Mouse (Mus musculus): ENCODE data around the gene Kcnj6. TPM values are rescaled to one million over a fixed set of nuclear protein-coding genes. Genes with fewer than 3 reads are reported as not detected.

Gene Kcnj6
- not detected in 2 replicates for polyA plus RNA-seq (2011; ENCODE audit: insufficient read depth, insufficient read length, low replicate concordance, missing spikeins)

- no peak for TF ChIP-seq CTCF (IDR thresholded peaks at IDR 0.05; ENCODE audit: control insufficient read depth, insufficient read depth, low read length)
- TF ChIP-seq POLR2A (IDR thresholded peaks at IDR 0.05; ENCODE audit: borderline replicate concordance, control insufficient read depth, low read depth, low read length), result no peak
- WGBS, result 3% methylated on average over 43 of the region's 43 CpGs
These were observed at the start of gene Kcnj6 for GRCm38 (mm10) chr16:94997340-94997849. TSS of gene Kcnj6 (minus strand) at chr16:94997701.

GRCm38 (mm10) chr16:95009937-95010336 is 12.4 kb upstream of the Kcnj6 start:
- Histone ChIP-seq H3K27ac (ENCODE audit: control insufficient read depth, insufficient read depth, low read depth, low read length, poor library complexity) (no peak overlapping the region), H3K4me1 (ENCODE audit: control insufficient read depth, insufficient read depth, low read length) (peaks cover 2% of the 10 kb centered on the region), H3K4me3 (replicated peaks; ENCODE audit: control insufficient read depth, low read depth, low read length) (no peak overlapping the region)
- WGBS, result 14% methylated on average over 3 of the region's 3 CpGs
- no peak for TF ChIP-seq CTCF (IDR thresholded peaks at IDR 0.05; ENCODE audit: control insufficient read depth, insufficient read depth, low read length)
- no peak for TF ChIP-seq POLR2A (IDR thresholded peaks at IDR 0.05; ENCODE audit: borderline replicate concordance, control insufficient read depth, low read depth, low read length)

More at GRCm38 (mm10) chr16:94997340-94997849, at the start of gene Kcnj6:
- H3K27ac ChIP-seq (ENCODE audit: control insufficient read depth, insufficient read depth, low read depth, low read length, poor library complexity), result no peak within 1 kb of the TSS
- no peaks in the 10 kb centered on the region for H3K4me1 ChIP-seq (ENCODE audit: control insufficient read depth, insufficient read depth, low read length)
- no peak within 1 kb of the TSS for H3K4me3 ChIP-seq (replicated peaks; ENCODE audit: control insufficient read depth, low read depth, low read length)

DNA sequence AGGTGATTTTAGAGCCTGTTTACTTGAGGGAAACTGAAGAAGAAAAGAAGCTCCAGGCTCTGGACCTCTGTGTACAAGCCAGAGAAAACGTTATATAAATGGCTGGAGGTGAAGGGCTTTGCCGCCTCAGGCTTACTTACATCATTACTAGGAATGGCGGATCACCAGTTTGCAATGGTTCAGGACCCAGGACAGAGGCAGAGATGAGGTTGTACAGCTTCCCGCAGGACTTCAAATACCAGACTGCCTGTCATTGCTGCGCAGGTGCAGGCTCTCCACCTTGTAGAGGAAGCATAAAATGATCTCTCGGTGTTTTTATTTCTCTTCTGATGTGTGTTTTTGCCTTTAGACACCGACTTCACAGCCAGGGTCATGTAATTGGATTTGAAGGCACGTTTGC is 7.1 kb upstream of the Kcnj6 start:
- 36% methylated on average over 8 of the region's 8 CpGs for WGBS
- H3K27ac ChIP-seq (ENCODE audit: control insufficient read depth, insufficient read depth, low read depth, low read length, poor library complexity), result no peak overlapping the region
- TF ChIP-seq CTCF (IDR thresholded peaks at IDR 0.05; ENCODE audit: control insufficient read depth, insufficient read depth, low read length), result no peak
- no peak for TF ChIP-seq POLR2A (IDR thresholded peaks at IDR 0.05; ENCODE audit: borderline replicate concordance, control insufficient read depth, low read depth, low read length)
- peaks cover 2% of the 10 kb centered on the region for H3K4me1 ChIP-seq (ENCODE audit: control insufficient read depth, insufficient read depth, low read length)
- no peak overlapping the region for H3K4me3 ChIP-seq (replicated peaks; ENCODE audit: control insufficient read depth, low read depth, low read length)

- no peak for TF ChIP-seq CTCF (IDR thresholded peaks at IDR 0.05; ENCODE audit: control insufficient read depth, insufficient read depth, low read length)
- no peak for TF ChIP-seq POLR2A (IDR thresholded peaks at IDR 0.05; ENCODE audit: borderline replicate concordance, control insufficient read depth, low read depth, low read length)
- WGBS, result 74% methylated on average over 5 of the region's 5 CpGs
- H3K4me3 ChIP-seq (replicated peaks; ENCODE audit: control insufficient read depth, low read depth, low read length), result no peak overlapping the region
- H3K27ac ChIP-seq (ENCODE audit: control insufficient read depth, insufficient read depth, low read depth, low read length, poor library complexity), result no peak overlapping the region
- H3K4me1 ChIP-seq (ENCODE audit: control insufficient read depth, insufficient read depth, low read length), result no peaks in the 10 kb centered on the region
These were observed 2.0 kb upstream of the Kcnj6 start for GRCm38 (mm10) chr16:94999551-94999950.

- no peak overlapping the region for H3K4me3 ChIP-seq (replicated peaks; ENCODE audit: control insufficient read depth, low read depth, low read length)
- no peaks in the 10 kb centered on the region for H3K4me1 ChIP-seq (ENCODE audit: control insufficient read depth, insufficient read depth, low read length)
- no peak for TF ChIP-seq CTCF (IDR thresholded peaks at IDR 0.05; ENCODE audit: control insufficient read depth, insufficient read depth, low read length)
- TF ChIP-seq POLR2A (IDR thresholded peaks at IDR 0.05; ENCODE audit: borderline replicate concordance, control insufficient read depth, low read depth, low read length), result no peak
- WGBS, result 75% methylated on average over 3 of the region's 3 CpGs
- H3K27ac ChIP-seq (ENCODE audit: control insufficient read depth, insufficient read depth, low read depth, low read length, poor library complexity), result no peak overlapping the region
These were observed 1.5 kb upstream of the Kcnj6 start for GRCm38 (mm10) chr16:94999019-94999418.

GRCm38 (mm10) chr16:94996791-94997281 is 665 bp downstream of the Kcnj6 start:
- H3K27ac ChIP-seq (ENCODE audit: control insufficient read depth, insufficient read depth, low read depth, low read length, poor library complexity), result no peak overlapping the region
- WGBS, result 14% methylated on average over 16 of the region's 16 CpGs
- TF ChIP-seq CTCF (IDR thresholded peaks at IDR 0.05; ENCODE audit: control insufficient read depth, insufficient read depth, low read length) (no peak), POLR2A (IDR thresholded peaks at IDR 0.05; ENCODE audit: borderline replicate concordance, control insufficient read depth, low read depth, low read length) (no peak)
- no peaks in the 10 kb centered on the region for H3K4me1 ChIP-seq (ENCODE audit: control insufficient read depth, insufficient read depth, low read length)
- H3K4me3 ChIP-seq (replicated peaks; ENCODE audit: control insufficient read depth, low read depth, low read length), result no peak overlapping the region

GRCm38 (mm10) chr16:94995542-94996131 is 1.9 kb downstream of the Kcnj6 start:
- WGBS, result 15% methylated on average over 13 of the region's 13 CpGs
- Histone ChIP-seq H3K27ac (ENCODE audit: control insufficient read depth, insufficient read depth, low read depth, low read length, poor library complexity) (no peak overlapping the region), H3K4me3 (replicated peaks; ENCODE audit: control insufficient read depth, low read depth, low read length) (no peak overlapping the region), H3K4me1 (ENCODE audit: control insufficient read depth, insufficient read depth, low read length) (no peaks in the 10 kb centered on the region)
- TF ChIP-seq POLR2A (IDR thresholded peaks at IDR 0.05; ENCODE audit: borderline replicate concordance, control insufficient read depth, low read depth, low read length), result no peak
- TF ChIP-seq CTCF (IDR thresholded peaks at IDR 0.05; ENCODE audit: control insufficient read depth, insufficient read depth, low read length), result no peak

- Histone ChIP-seq H3K27ac (ENCODE audit: control insufficient read depth, insufficient read depth, low read depth, low read length, poor library complexity) (no peak overlapping the region), H3K4me1 (ENCODE audit: control insufficient read depth, insufficient read depth, low read length) (no peaks in the 10 kb centered on the region), H3K4me3 (replicated peaks; ENCODE audit: control insufficient read depth, low read depth, low read length) (no peak overlapping the region)
- 53% methylated on average over 4 of the region's 4 CpGs for WGBS
- TF ChIP-seq POLR2A (IDR thresholded peaks at IDR 0.05; ENCODE audit: borderline replicate concordance, control insufficient read depth, low read depth, low read length), result no peak
- TF ChIP-seq CTCF (IDR thresholded peaks at IDR 0.05; ENCODE audit: control insufficient read depth, insufficient read depth, low read length), result no peak
These were observed 2.6 kb downstream of the Kcnj6 start for GRCm38 (mm10) chr16:94994924-94995323.
